Mouse (Mus musculus) intestine, embryonic 15.5 days (tissue): ENCODE data around the gene Svs5. TPM values are rescaled to one million over a fixed set of nuclear protein-coding genes. Genes with fewer than 3 reads are reported as not detected.

Experiments
- polyA plus RNA-seq: library from polyadenylated mRNA; unstranded; fragments of >200 nt; fragmentation: Nextera tagmentation; extraction: Ambion mirVana; gene quantifications from 2 replicates; pipeline ENCODE4 v1.2.1, GENCODE M21; 2015

Svs5 gene
- polyA plus RNA-seq, 1 experiment from 2014 or later = not detected

Other genes with a start within 250 kb of the Svs5 start
- 0.15 and 0.29 TPM in 2 replicates for gene Kcns1, start 161.6 kb upstream of the Svs5 start, polyA plus RNA-seq
- gene Wfdc5, start 150.0 kb upstream of the Svs5 start, polyA plus RNA-seq = not detected in 2 replicates
- gene Wfdc12, start 142.1 kb upstream of the Svs5 start, polyA plus RNA-seq = not detected in 2 replicates
- not detected in 2 replicates for gene Wfdc15a, start 132.6 kb upstream of the Svs5 start, polyA plus RNA-seq
- gene Wfdc15b, start 111.1 kb upstream of the Svs5 start, polyA plus RNA-seq = 27.0 and 32.1 TPM in 2 replicates
- gene Svs2, start 94.3 kb upstream of the Svs5 start, polyA plus RNA-seq = not detected in 2 replicates
- not detected in 2 replicates for gene Svs3b, start 76.1 kb upstream of the Svs5 start, polyA plus RNA-seq
- gene Svs4, start 54.3 kb upstream of the Svs5 start, polyA plus RNA-seq = not detected in 2 replicates
- gene Svs3a, start 43.5 kb upstream of the Svs5 start, polyA plus RNA-seq = not detected in 2 replicates
- not detected in 2 replicates for gene Svs6, start 16.0 kb upstream of the Svs5 start, polyA plus RNA-seq
- 2.1 and 2.8 TPM in 2 replicates for gene Slpi, start 56.4 kb downstream of the Svs5 start, polyA plus RNA-seq
- gene Rbpjl, start 70.4 kb downstream of the Svs5 start, polyA plus RNA-seq = 16.1 and 40.7 TPM in 2 replicates
- 9.3 and 11.0 TPM in 2 replicates for gene Matn4, start 72.4 kb downstream of the Svs5 start, polyA plus RNA-seq
- 120 and 126 TPM in 2 replicates for gene Sdc4, start 111.1 kb downstream of the Svs5 start, polyA plus RNA-seq
- 51.1 and 61.9 TPM in 2 replicates for gene Sys1, start 124.2 kb downstream of the Svs5 start, polyA plus RNA-seq
- gene Gm20458, start 128.2 kb downstream of the Svs5 start, polyA plus RNA-seq = 9.4 and 18.5 TPM in 2 replicates
- gene Trp53tg5, start 141.0 kb downstream of the Svs5 start, polyA plus RNA-seq = not detected in 2 replicates
- gene Dbndd2, start 153.4 kb downstream of the Svs5 start, polyA plus RNA-seq = 4.7 and 14.8 TPM in 2 replicates
- 62.7 and 65.7 TPM in 2 replicates for gene Pigt, start 164.8 kb downstream of the Svs5 start, polyA plus RNA-seq
- 53.3 and 57.4 TPM in 2 replicates for gene Wfdc2, start 229.7 kb downstream of the Svs5 start, polyA plus RNA-seq
- gene Spint3, start 240.7 kb downstream of the Svs5 start, polyA plus RNA-seq = not detected in 2 replicates